Mouse (Mus musculus): ENCODE measurements around the gene Syncrip. TPM values are rescaled to one million over a fixed set of nuclear protein-coding genes. Genes with fewer than 3 reads are reported as not detected.

Gene Syncrip
- polyA plus RNA-seq, 1 experiment from 2014 or later = 132 TPM

- Histone ChIP-seq H3K4me1 (peaks cover 17% of the 10 kb centered on the region), H3K27ac (no peak overlapping the region), H3K27me3 (ENCODE audit: low read depth, poor library complexity, severe bottlenecking) (no peaks in the 10 kb centered on the region), H3K9me3 (replicated peaks) (no peaks in the 10 kb centered on the region), H3K36me3 (peaks cover 23% of the 10 kb centered on the region), H3K4me3 (peak overlapping the region; percentile 78)
- DNase-seq (ENCODE audit: low spot score) = no peak
- 15% methylated on average over 2 of the region's 2 CpGs for WGBS
These were observed 37.9 kb upstream of the Syncrip start for GRCm38 (mm10) chr9:88520122-88520848.

GRCm38 (mm10) chr9:88519390-88520121 is 37.2 kb upstream of the Syncrip start:
- peaks cover 23% of the 10 kb centered on the region for H3K36me3 ChIP-seq
- no peak overlapping the region for H3K4me3 ChIP-seq
- H3K9me3 ChIP-seq (replicated peaks) = no peaks in the 10 kb centered on the region
- H3K27me3 ChIP-seq (ENCODE audit: low read depth, poor library complexity, severe bottlenecking) = no peaks in the 10 kb centered on the region
- H3K4me1 ChIP-seq = peaks cover 17% of the 10 kb centered on the region
- H3K27ac ChIP-seq = no peak overlapping the region
- DNase-seq (ENCODE audit: low spot score) = no peak

- no peak overlapping the region for H3K4me3 ChIP-seq
- no peaks in the 10 kb centered on the region for H3K9me3 ChIP-seq (replicated peaks)
- no peak for DNase-seq (ENCODE audit: low spot score)
- no peak overlapping the region for H3K27ac ChIP-seq
- peaks cover 19% of the 10 kb centered on the region for H3K36me3 ChIP-seq
- 88% methylated on average over 3 of the region's 3 CpGs for WGBS
- peaks cover 12% of the 10 kb centered on the region for H3K4me1 ChIP-seq
- H3K27me3 ChIP-seq (ENCODE audit: low read depth, poor library complexity, severe bottlenecking) = no peaks in the 10 kb centered on the region
These were observed 34.1 kb upstream of the Syncrip start for GRCm38 (mm10) chr9:88516361-88516995.

- Histone ChIP-seq H3K27me3 (ENCODE audit: low read depth, poor library complexity, severe bottlenecking) (no peaks in the 10 kb centered on the region), H3K27ac (no peak overlapping the region)
- WGBS = 86% methylated on average over 1 of the region's 1 CpGs
These were observed 33.2 kb upstream of the Syncrip start for GRCm38 (mm10) chr9:88515546-88515945.

GRCm38 (mm10) chr9:88501846-88502245 is 19.5 kb upstream of the Syncrip start:
- Histone ChIP-seq H3K9me3 (replicated peaks) (no peaks in the 10 kb centered on the region), H3K4me1 (no peaks in the 10 kb centered on the region), H3K27ac (no peak overlapping the region), H3K36me3 (no peaks in the 10 kb centered on the region), H3K27me3 (ENCODE audit: low read depth, poor library complexity, severe bottlenecking) (no peaks in the 10 kb centered on the region), H3K4me3 (no peak overlapping the region)
- 88% methylated on average over 6 of the region's 6 CpGs for WGBS
- DNase-seq (ENCODE audit: low spot score) = no peak

More at GRCm38 (mm10) chr9:88515546-88515945, 33.2 kb upstream of the Syncrip start:
- H3K36me3 ChIP-seq = peaks cover 10% of the 10 kb centered on the region
- H3K9me3 ChIP-seq (replicated peaks) = no peaks in the 10 kb centered on the region
- no peak for DNase-seq (ENCODE audit: low spot score)
- H3K4me1 ChIP-seq = peaks cover 4% of the 10 kb centered on the region
- H3K4me3 ChIP-seq = no peak overlapping the region

- Histone ChIP-seq H3K36me3 (no peaks in the 10 kb centered on the region), H3K27me3 (ENCODE audit: low read depth, poor library complexity, severe bottlenecking) (no peaks in the 10 kb centered on the region), H3K4me3 (no peak overlapping the region), H3K27ac (no peak overlapping the region), H3K9me3 (replicated peaks) (no peaks in the 10 kb centered on the region), H3K4me1 (no peaks in the 10 kb centered on the region)
- DNase-seq (ENCODE audit: low spot score) = no peak
- WGBS = 90% methylated on average over 2 of the region's 2 CpGs
These were observed 17.7 kb upstream of the Syncrip start for GRCm38 (mm10) chr9:88500112-88500511.

GRCm38 (mm10) chr9:88492522-88492921 is 10.1 kb upstream of the Syncrip start:
- no peaks in the 10 kb centered on the region for H3K9me3 ChIP-seq (replicated peaks)
- H3K27ac ChIP-seq = no peak overlapping the region
- no peak overlapping the region for H3K4me3 ChIP-seq
- no peaks in the 10 kb centered on the region for H3K36me3 ChIP-seq
- H3K4me1 ChIP-seq = peaks cover 4% of the 10 kb centered on the region; the same call in 1 of the 2 replicates
- 66% methylated on average over 1 of the region's 1 CpGs for WGBS
- no peak for DNase-seq (ENCODE audit: low spot score)
- no peaks in the 10 kb centered on the region for H3K27me3 ChIP-seq (ENCODE audit: low read depth, poor library complexity, severe bottlenecking)

- Histone ChIP-seq H3K9me3 (replicated peaks) (no peaks in the 10 kb centered on the region), H3K27ac (no peak overlapping the region), H3K4me3 (no peak overlapping the region), H3K27me3 (ENCODE audit: low read depth, poor library complexity, severe bottlenecking) (no peaks in the 10 kb centered on the region), H3K4me1 (peaks cover 16% of the 10 kb centered on the region), H3K36me3 (peaks cover 8% of the 10 kb centered on the region)
- no peak for DNase-seq (ENCODE audit: low spot score)
- 62% methylated on average over 6 of the region's 6 CpGs for WGBS
These were observed 2.2 kb upstream of the Syncrip start for GRCm38 (mm10) chr9:88484531-88484930.

GRCm38 (mm10) chr9:88482829-88483396 is 539 bp upstream of the Syncrip start:
- 0% methylated on average over 52 of the region's 52 CpGs for WGBS
- Histone ChIP-seq H3K27ac (peak overlapping the region; percentile 100), H3K4me3 (peak overlapping the region; percentile 90), H3K27me3 (ENCODE audit: low read depth, poor library complexity, severe bottlenecking) (no peaks in the 10 kb centered on the region), H3K4me1 (peaks cover 16% of the 10 kb centered on the region), H3K9me3 (replicated peaks) (no peaks in the 10 kb centered on the region), H3K36me3 (peaks cover 24% of the 10 kb centered on the region)
- no peak for DNase-seq (ENCODE audit: low spot score)

GRCm38 (mm10) chr9:88481791-88482160 is 598 bp downstream of the Syncrip start:
- H3K27me3 ChIP-seq (ENCODE audit: low read depth, poor library complexity, severe bottlenecking) = no peaks in the 10 kb centered on the region
- H3K4me1 ChIP-seq = peaks cover 16% of the 10 kb centered on the region
- no peaks in the 10 kb centered on the region for H3K9me3 ChIP-seq (replicated peaks)
- H3K4me3 ChIP-seq = peak overlapping the region; percentile 90
- WGBS = under 1% methylated on average over 43 of the region's 43 CpGs
- peaks cover 36% of the 10 kb centered on the region for H3K36me3 ChIP-seq
- DNase-seq (ENCODE audit: low spot score) = peak; percentile 78
- peak overlapping the region; percentile 100 for H3K27ac ChIP-seq

GRCm38 (mm10) chr9:88481061-88481790 is 1.1 kb downstream of the Syncrip start:
- H3K27me3 ChIP-seq (ENCODE audit: low read depth, poor library complexity, severe bottlenecking) = no peaks in the 10 kb centered on the region
- peaks cover 41% of the 10 kb centered on the region for H3K36me3 ChIP-seq
- under 1% methylated on average over 78 of the region's 78 CpGs for WGBS
- H3K4me3 ChIP-seq = peak overlapping the region; percentile 90
- peak; percentile 63 for DNase-seq (ENCODE audit: low spot score)
- no peaks in the 10 kb centered on the region for H3K9me3 ChIP-seq (replicated peaks)
- H3K27ac ChIP-seq = peak overlapping the region; percentile 100
- peaks cover 16% of the 10 kb centered on the region for H3K4me1 ChIP-seq

- no peak for DNase-seq (ENCODE audit: low spot score)
- WGBS = 19% methylated on average over 1 of the region's 1 CpGs
- H3K27me3 ChIP-seq (ENCODE audit: low read depth, poor library complexity, severe bottlenecking) = no peaks in the 10 kb centered on the region
- no peaks in the 10 kb centered on the region for H3K9me3 ChIP-seq (replicated peaks)
- H3K36me3 ChIP-seq = peaks cover 52% of the 10 kb centered on the region
- H3K27ac ChIP-seq = no peak overlapping the region
- peaks cover 16% of the 10 kb centered on the region for H3K4me1 ChIP-seq
- H3K4me3 ChIP-seq = peak overlapping the region; percentile 90
These were observed 2.3 kb downstream of the Syncrip start for GRCm38 (mm10) chr9:88480120-88480519.

Data from limb, embryonic 10.5 days (tissue).